Mouse (Mus musculus) adipocyte (in vitro differentiated cells): ENCODE measurements around the gene Olfr115.

Experiments
- DNase-seq: peaks from one replicate; pipeline ENCODE4 v3.0.0-alpha.2; 2016; ENCODE audit warnings: low spot score

Gene Olfr115

GRCm38 (mm10) chr17:37627009-37627408, at the start of gene Olfr115, which contains the start of gene Olfr116:
Gene Olfr115 (minus strand): TSS chr17:37627109.
Gene Olfr116 (minus strand): TSS chr17:37627199.
- DNase-seq, result no peak

- DNase-seq, result no peak
These were observed 39.8 kb upstream of the Olfr115 start, which contains the start of gene Olfr118 for GRCm38 (mm10) chr17:37666688-37667087. Gene Olfr118 (plus strand): TSS chr17:37666988.

GRCm38 (mm10) chr17:37663682-37664081, 36.8 kb upstream of the Olfr115 start, which contains the start of gene Olfr117:
Gene Olfr117 (minus strand): TSS chr17:37663782.
- no peak for DNase-seq

DNA sequence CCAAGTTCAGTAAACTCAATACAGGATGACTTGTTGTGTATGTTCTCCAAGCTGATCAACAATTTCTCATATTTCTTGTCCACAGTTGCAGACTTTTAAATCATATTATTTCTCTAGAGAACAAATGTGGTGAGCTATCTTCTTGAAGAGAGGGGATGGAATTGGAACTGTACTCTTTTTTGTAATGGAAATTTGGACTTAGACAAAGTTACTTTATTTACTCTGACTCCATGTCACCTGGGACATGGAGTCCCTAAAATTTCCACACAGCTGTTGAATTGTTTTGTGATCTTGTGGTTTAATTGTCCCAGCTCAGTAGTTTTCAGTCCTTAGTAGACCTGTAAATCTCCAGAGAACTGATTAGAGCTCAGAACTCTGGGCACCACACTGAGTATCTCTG, 34.3 kb downstream of the Olfr115 start, which contains the start of gene Olfr114:
TSS of gene Olfr114 (minus strand) at position 101 of the 400 bp plus-strand sequence.
- no peak for DNase-seq

- DNase-seq, result no peak
These were observed 49.3 kb downstream of the Olfr115 start, which contains the start of gene Olfr113 for GRCm38 (mm10) chr17:37577563-37577962. Gene Olfr113 (minus strand): TSS chr17:37577663.

- no peak for DNase-seq
These were observed 57.6 kb downstream of the Olfr115 start, which contains the start of gene Olfr112 for GRCm38 (mm10) chr17:37569351-37569750. Gene Olfr112 (minus strand): TSS chr17:37569451.
